Mouse (Mus musculus) left cerebral cortex, postnatal 4 days (tissue): ENCODE data around the gene Heyl. TPM values are rescaled to one million over a fixed set of nuclear protein-coding genes. Genes with fewer than 3 reads are reported as not detected.
A peak's percentile ranks its signal among the peaks of the same experiment; 100 is the strongest.

Source experiments
- DNase-seq: peaks from one replicate; pipeline ENCODE4 v3.0.0-alpha.2; 2022
- intact Hi-C: fragments of 180-260 bp; cut with DNase I; formaldehyde crosslinking; loops from one replicate; pipeline ENCODE4 v1.15.1; 2025
- total RNA-seq, 2 experiments: library from RNA; stranded (reverse); gene quantifications; 2 replicates each; pipeline ENCODE4 v1.2.3; 2021

Gene Heyl
- 1 to 10 TPM; 5.9 to 6.6 TPM for total RNA-seq

- no peak for DNase-seq
Measured at GRCm38 (mm10) chr4:123233492-123234084, at the start of gene Heyl. TSS of gene Heyl (plus strand) at chr4:123233556.

DNA sequence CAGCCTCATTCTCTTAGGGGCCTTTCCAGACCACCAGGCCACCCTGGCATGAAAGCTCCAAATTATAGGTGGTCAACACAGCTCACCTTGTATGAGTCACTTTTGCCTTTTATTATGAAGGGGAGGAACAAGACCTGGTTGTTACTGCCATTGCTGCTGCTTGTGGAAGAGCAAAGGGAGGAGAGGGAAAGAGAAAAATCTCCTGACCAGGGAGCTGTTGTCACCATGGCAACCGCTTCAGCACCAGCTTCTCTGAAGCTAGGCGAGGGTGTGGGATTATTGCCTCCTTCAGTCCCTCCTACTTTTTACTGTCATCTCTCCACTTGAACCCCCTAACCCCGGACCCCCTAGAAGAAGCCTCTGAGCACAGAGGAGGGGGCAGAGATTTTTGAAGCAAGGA is 48.5 kb upstream of the Heyl start:
- intact Hi-C loops, result no loop called here
- DNase-seq, result no peak

More at GRCm38 (mm10) chr4:123233492-123234084, at the start of gene Heyl:
- intact Hi-C loops, result no loop called here

- no peak for DNase-seq
- intact Hi-C loops, result no loop called here
Measured at GRCm38 (mm10) chr4:123192336-123192735, 41.0 kb upstream of the Heyl start.

DNA sequence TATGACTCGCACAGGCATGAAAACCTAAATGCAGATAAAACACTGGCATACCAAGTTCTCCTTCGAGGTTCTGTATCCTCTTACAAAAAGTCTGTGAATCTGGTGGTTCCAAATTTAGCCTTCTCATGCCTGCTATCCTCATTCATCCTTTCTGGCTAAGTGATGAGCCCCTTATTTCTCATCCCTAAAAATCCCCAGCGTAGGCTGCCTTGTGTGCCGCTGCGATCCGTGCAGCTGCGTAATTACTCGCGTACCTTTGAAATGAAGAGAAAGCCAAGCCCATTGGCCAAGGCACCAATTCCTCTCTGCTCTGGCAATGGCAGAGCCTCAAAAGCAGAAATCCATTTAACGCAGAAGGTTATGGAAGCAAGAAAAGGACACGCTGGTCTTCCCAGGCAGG is 39.6 kb upstream of the Heyl start:
- DNase-seq, result no peak
- intact Hi-C loops, result no loop called here

GRCm38 (mm10) chr4:123196695-123197094 is 36.7 kb upstream of the Heyl start:
- DNase-seq, result no peak

DNA sequence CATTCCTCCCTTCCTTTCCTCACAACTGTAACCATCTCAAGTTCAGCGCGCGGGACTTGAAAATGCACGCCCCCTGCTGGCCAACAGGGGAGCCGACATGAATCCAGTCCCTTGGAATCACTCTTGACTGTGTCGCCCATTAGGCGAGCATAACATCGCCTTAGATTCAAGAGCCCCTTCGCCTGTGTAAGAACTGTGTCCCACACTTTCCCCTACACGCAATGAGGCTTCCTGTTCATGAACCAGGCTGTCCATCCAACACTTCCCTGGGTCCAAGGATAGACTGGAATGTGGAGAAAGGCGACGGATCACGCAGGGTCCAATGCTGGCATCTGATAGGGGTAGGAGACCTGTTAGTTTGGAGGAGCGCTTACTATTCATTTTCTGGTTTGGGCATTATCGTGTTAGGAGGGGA is 32.6 kb upstream of the Heyl start:
- peak; percentile 78 for DNase-seq
- intact Hi-C loops, result loop anchor here (5.0 kb wide), 1 partner anchor 43 kb away; no protein-coding TSS in a partner anchor

More at GRCm38 (mm10) chr4:123196695-123197094, 36.7 kb upstream of the Heyl start:
- intact Hi-C loops, result no loop called here

DNA sequence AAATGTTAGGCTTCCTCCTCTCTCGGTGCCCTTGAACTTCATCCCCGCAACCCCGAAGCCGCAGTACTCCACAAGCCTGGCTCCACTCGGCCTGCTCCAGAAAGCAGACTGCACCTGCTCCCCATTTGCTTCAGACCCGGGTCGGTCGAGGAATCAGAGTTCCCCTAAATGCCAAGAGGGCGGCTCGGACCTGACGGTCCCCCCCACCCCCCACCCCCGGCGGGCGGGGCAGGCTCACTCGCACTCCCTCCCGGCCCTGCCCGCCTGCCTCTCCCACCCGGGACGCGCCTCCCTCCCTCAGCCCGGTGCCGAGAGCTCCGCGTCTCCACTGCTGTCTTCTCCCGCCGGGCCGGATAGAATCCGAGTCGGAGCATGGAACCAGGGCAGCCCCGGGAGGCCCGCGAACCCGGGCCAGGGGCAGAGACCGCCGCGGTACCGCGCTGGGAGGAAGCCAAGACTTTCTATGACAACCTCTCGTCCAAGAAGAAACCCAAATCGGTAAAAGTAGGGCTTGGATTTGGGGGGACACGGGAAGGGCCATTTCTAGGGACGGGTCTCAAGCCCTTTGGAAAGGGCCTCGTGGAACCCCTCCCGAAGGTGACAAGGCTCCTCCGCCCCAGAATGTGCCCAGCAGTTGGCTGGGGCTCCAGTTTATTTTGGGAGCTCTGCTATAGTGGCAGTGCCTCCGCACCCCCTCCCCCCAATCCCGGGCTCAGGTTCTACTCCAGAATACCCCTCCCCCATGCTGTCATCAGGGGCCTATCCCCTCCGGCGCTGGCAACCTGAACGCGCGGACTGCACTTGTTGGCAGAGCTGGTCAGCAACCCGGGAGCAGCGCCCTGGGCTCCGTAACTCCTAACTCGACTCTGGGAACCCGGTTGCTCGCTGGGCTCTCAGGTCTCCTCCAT is 31.9 kb upstream of the Heyl start, which contains the start of gene Nt5c1a:
TSS of gene Nt5c1a (plus strand) at position 319 of the 908 bp plus-strand sequence.
- intact Hi-C loops, result loop anchor here (5.0 kb wide), 1 partner anchor 44 kb away; no protein-coding TSS in a partner anchor

DNA sequence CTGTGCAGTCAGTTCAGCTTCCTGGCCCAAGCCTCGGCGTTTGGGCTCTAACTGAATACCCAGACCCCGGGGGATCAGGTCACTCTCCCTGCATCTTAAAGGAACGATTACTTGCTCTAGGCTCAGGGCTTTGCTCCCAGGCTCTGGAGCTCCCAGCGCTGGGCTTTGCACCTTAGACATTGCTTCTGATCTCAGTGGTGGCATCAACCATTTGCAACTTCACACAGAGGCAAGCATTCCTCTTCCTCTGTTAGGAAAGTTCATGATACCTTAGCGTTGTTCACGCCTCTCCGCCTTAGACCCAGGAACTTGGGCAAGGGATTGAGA is 31.3 kb upstream of the Heyl start:
- intact Hi-C loops, result loop anchor here (5.0 kb wide), 1 partner anchor 45 kb away; no protein-coding TSS in a partner anchor

More for the DNA sequence above, 31.9 kb upstream of the Heyl start, which contains the start of gene Nt5c1a:
- DNase-seq, result peak; percentile 37

DNA sequence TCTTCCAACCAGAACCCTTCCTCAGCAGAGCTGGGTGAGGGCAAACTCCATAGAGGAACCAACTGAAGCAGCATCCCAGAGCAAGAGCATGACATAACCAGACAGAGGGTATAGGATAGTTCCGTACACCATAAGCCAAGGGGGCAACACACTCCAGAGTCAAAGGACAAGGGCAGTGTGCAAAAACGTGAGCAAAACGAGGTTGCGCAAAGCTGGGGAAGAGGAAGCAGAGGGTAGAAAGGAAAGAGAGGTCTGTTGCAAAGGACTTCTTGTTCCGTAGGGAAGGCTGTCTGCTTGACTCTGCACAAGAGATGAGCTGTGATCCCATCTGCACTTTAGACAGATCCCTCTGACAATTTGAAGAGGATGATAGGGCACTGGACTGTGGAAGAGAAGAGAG is 26.0 kb upstream of the Heyl start:
- no peak for DNase-seq
- intact Hi-C loops, result no loop called here

More for the DNA sequence above, 31.3 kb upstream of the Heyl start:
- DNase-seq, result no peak

GRCm38 (mm10) chr4:123210996-123211395 is 22.4 kb upstream of the Heyl start:
- intact Hi-C loops, result no loop called here
- DNase-seq, result no peak

DNA sequence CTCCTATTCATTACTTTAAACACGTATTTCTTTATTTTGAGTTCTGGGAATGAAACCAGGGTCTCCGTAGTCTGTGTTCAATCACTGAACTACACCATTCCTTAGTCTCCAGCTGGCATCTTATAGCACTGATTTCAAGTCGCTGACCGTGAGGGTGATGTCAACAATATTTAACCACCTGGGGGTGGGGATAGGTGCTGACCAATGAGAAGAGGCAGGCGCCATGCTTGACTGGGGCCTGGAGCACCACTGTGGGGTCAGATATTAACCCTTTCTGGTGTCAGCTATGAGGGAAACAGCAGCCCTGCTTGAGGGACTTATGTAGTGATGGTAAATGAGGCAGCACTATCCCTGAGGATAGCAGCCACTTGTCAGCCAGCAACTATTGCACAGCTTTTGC is 21.9 kb upstream of the Heyl start:
- intact Hi-C loops, result no loop called here
- no peak for DNase-seq

- DNase-seq, result no peak
- intact Hi-C loops, result no loop called here
Measured at GRCm38 (mm10) chr4:123212330-123212729, 21.0 kb upstream of the Heyl start.

DNA sequence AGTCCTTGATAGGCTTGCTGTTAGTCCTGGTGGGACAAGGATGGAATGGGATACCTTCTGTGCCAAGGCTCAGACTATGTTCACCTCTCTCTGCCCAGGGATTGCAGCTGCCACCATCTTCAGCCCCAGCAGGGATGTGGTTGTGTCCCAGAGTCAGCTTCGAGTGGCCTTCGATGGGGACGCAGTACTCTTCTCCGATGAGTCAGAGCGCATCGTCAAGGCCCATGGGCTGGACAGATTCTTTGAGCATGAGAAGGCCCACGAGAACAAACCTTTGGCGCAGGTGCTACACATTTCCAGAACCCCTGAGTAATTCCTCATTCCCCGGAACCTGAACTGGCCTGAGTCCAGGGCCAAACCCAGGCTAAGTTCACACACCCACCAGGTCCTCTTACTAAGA is 19.4 kb upstream of the Heyl start:
- no peak for DNase-seq
- intact Hi-C loops, result no loop called here

DNA sequence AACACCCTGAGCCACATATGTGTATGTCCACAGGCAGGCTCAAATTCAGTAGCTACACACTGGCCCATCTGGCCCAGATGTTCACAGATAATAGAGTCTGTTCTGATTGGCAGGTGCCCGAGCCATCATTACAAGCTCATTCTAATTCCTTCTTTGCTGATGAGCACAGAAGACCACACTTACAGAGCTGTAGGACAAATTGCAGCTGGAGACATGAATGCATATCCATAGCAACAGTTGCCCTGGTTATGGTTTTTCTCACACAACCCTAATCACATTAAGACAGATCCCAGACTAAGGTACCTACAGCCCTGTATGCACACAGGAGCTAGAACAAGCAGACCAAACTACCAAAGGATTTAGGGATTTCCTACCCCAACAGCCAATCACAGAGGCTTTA is 18.0 kb upstream of the Heyl start:
- intact Hi-C loops, result loop anchor here (5.0 kb wide), 1 partner anchor 37 kb away; no protein-coding TSS in a partner anchor
- DNase-seq, result no peak

- intact Hi-C loops, result loop anchor here (5.0 kb wide), 1 partner anchor 36 kb away; no protein-coding TSS in a partner anchor
- DNase-seq, result no peak
Measured at GRCm38 (mm10) chr4:123216782-123217181, 16.6 kb upstream of the Heyl start.

DNA sequence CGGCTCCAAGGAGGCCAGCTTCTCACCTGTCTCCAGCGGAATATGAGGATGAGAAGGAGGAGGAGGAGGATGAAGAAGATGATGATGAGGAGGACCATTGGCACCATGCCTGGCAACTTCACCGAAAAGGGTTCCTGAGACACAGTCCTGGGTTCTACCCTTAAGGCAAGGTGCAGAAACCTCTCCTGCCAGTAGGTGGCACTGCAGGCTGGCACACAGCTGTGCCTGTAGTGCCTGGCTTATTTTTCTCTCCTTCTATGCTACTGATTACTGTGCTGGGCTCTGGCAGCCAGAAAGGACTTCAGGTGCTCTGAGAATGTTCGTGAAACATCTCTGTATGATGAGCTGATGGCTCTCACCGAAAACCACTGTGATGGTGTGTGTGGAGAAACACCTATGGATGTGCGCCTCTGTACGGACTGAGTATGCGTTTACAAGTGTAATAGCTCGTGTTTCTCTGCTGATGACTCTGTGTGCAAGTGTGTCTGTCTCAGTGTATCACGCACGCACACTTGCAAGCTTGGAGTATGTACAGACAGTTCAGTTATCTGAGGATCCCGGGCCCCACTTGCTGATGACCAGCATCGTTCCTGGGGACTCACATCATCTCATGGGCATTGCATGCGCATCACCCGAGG is 13.5 kb upstream of the Heyl start:
- intact Hi-C loops, result loop anchor here (5.0 kb wide), 1 partner anchor 32 kb away; no protein-coding TSS in a partner anchor

DNA sequence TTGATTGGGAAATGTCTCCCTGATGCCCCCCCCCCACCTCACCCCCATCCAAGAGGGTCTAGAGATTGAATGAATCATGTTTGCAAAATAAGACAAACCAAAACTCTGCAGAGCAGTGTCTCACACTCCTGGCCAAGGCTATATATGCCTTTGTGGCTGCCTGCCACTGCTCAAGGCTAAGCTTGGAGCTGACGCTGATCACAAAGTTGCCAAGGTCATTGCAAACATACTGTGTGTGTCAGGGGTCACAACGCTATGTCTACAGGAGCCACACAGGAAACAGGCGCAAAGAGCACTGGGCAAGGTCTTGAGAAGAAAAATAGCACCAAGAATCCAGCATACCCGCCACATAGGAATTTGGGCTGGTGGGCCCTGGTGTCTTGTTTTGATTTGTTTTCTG is 12.7 kb upstream of the Heyl start:
- intact Hi-C loops, result no loop called here
- no peak for DNase-seq

More for the DNA sequence above, 13.5 kb upstream of the Heyl start:
- DNase-seq, result peak; percentile 79

DNA sequence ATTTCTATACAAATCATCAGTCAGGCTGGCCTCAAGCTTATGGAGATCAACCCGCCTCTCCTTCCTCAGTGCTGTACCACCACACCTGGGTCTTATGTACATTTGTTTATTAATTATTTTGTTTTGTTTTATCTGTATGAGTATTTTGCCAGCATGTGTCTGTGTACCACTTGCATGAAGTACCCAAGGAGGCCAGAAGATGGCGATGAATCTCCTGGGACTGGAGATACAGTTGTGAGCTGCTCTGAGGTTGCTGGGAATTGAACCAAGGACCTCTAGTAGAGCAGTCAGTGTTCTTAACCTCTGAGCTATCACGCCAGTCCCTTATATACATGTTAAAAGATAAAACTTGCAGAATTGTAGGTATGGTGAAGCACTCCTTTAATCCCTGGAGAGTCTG is 10.0 kb upstream of the Heyl start:
- intact Hi-C loops, result no loop called here

GRCm38 (mm10) chr4:123225718-123226403 is 7.5 kb upstream of the Heyl start:
- intact Hi-C loops, result no loop called here

More for the DNA sequence above, 10.0 kb upstream of the Heyl start:
- no peak for DNase-seq

GRCm38 (mm10) chr4:123227707-123228106 is 5.6 kb upstream of the Heyl start:
- peak; percentile 53 for DNase-seq
- intact Hi-C loops, result no loop called here

More at GRCm38 (mm10) chr4:123225718-123226403, 7.5 kb upstream of the Heyl start:
- peak; percentile 62 for DNase-seq
